Mouse (Mus musculus) intestine, embryonic 14.5 days (tissue): ENCODE data around the gene Ddx49. TPM values are rescaled to one million over a fixed set of nuclear protein-coding genes. Genes with fewer than 3 reads are reported as not detected.

Source experiments
- ATAC-seq: fragments of 200-750 bp; cut with Nextera tagmentation; replicated peaks from 2 replicates; pipeline ENCODE4 v1.8.0; 2017; ENCODE audit warnings: low read depth, moderate number of reproducible peaks, moderate TSS enrichment, moderate library complexity; ENCODE audit not compliant: low FRiP score, low TSS enrichment
- DNase-seq: peaks from one replicate; pipeline ENCODE4 v3.0.0-alpha.2; 2018; ENCODE audit warnings: low spot score
- H3K27ac ChIP-seq: fragments of 300-500 bp; sonication (generic); 2 replicates; pipeline ENCODE4 v1.5.1; 2014; ENCODE audit warnings: low read depth, mild to moderate bottlenecking, control low read depth
- H3K27me3 ChIP-seq: fragments of 300-500 bp; sonication (generic); replicated peaks from 2 replicates; pipeline ENCODE4 v1.6.1; 2014; ENCODE audit warnings: low read length, control low read depth; ENCODE audit not compliant: control insufficient read depth, insufficient read depth
- H3K36me3 ChIP-seq: fragments of 300-500 bp; sonication (generic); 2 replicates; pipeline ENCODE4 v1.6.1; 2014; ENCODE audit warnings: low read length, control low read depth; ENCODE audit not compliant: control insufficient read depth, insufficient read depth
- H3K4me1 ChIP-seq: fragments of 300-500 bp; sonication (generic); replicated peaks from 2 replicates; pipeline ENCODE4 v1.6.1; 2014; ENCODE audit warnings: low read length, control low read depth, mixed read lengths; ENCODE audit not compliant: control insufficient read depth, insufficient read depth
- H3K4me2 ChIP-seq: fragments of 300-500 bp; sonication (generic); 2 replicates; pipeline ENCODE4 v1.6.1; 2014; ENCODE audit warnings: low read length
- H3K4me3 ChIP-seq: fragments of 300-500 bp; sonication (generic); 2 replicates; pipeline ENCODE4 v1.5.1; 2014; ENCODE audit warnings: low read depth, low read length, control low read depth, mixed read lengths
- H3K9ac ChIP-seq: fragments of 300-500 bp; sonication (generic); 2 replicates; pipeline ENCODE4 v1.6.1; 2014; ENCODE audit warnings: mild to moderate bottlenecking, low read length
- H3K9me3 ChIP-seq: fragments of 300-500 bp; sonication (generic); 2 replicates; pipeline ENCODE4 v1.6.1; 2016; ENCODE audit warnings: low read length, control low read depth; ENCODE audit not compliant: control insufficient read depth
- WGBS: fragments of 180-500 bp; shearing (Covaris S2); extraction: QIAGEN DNeasy Blood & Tissue Kit; methylation state at CpG from one replicate; pipeline ENCODE4 v1.1.7; 2014; 5-methylcytosine and 5-hydroxymethylcytosine counted together
- polyA plus RNA-seq: library from polyadenylated mRNA; unstranded; fragments of >200 nt; fragmentation: Nextera tagmentation; extraction: Ambion mirVana; gene quantifications from 2 replicates; pipeline ENCODE4 v1.2.1, GENCODE M21; 2014

Gene Ddx49
- polyA plus RNA-seq, 1 experiment from 2014 or later: 47.5 TPM

GRCm38 (mm10) chr8:70267674-70268073 lies 34.6 kb downstream of the Ddx49 start:
- H3K36me3 ChIP-seq: peaks cover 25% of the 10 kb centered on the region
- no peaks in the 10 kb centered on the region for H3K4me1 ChIP-seq
- ATAC-seq (no peak), DNase-seq (no peak)
- H3K4me3 ChIP-seq: no peak overlapping the region
- no peak overlapping the region for H3K4me2 ChIP-seq
- 77% methylated on average over 3 of the region's 3 CpGs for WGBS
- H3K9me3 ChIP-seq: no peaks in the 10 kb centered on the region
- H3K27ac ChIP-seq: no peak overlapping the region
- no peak overlapping the region for H3K9ac ChIP-seq
- no peaks in the 10 kb centered on the region for H3K27me3 ChIP-seq

- Histone ChIP-seq H3K9me3 (no peaks in the 10 kb centered on the region), H3K4me2 (no peak overlapping the region), H3K27me3 (no peaks in the 10 kb centered on the region), H3K4me1 (no peaks in the 10 kb centered on the region), H3K27ac (no peak overlapping the region), H3K4me3 (no peak overlapping the region), H3K36me3 (peaks cover 100% of the 10 kb centered on the region), H3K9ac (no peak overlapping the region)
- DNase-seq: no peak
- ATAC-seq: no peak
- WGBS: 79% methylated on average over 2 of the region's 2 CpGs
Measured at GRCm38 (mm10) chr8:70259043-70259442, 43.2 kb downstream of the Ddx49 start.

- H3K4me1 ChIP-seq: no peaks in the 10 kb centered on the region
- no peak overlapping the region for H3K9ac ChIP-seq
- no peak for ATAC-seq
- no peak overlapping the region for H3K4me2 ChIP-seq
- no peaks in the 10 kb centered on the region for H3K27me3 ChIP-seq
- H3K4me3 ChIP-seq: no peak overlapping the region
- H3K36me3 ChIP-seq: peaks cover 100% of the 10 kb centered on the region
- no peak overlapping the region for H3K27ac ChIP-seq
- no peaks in the 10 kb centered on the region for H3K9me3 ChIP-seq
- DNase-seq: no peak
- WGBS: 91% methylated on average over 5 of the region's 5 CpGs
Measured at GRCm38 (mm10) chr8:70258600-70258999, 43.7 kb downstream of the Ddx49 start.

- no peak overlapping the region for H3K4me3 ChIP-seq
- H3K27me3 ChIP-seq: no peaks in the 10 kb centered on the region
- no peak overlapping the region for H3K4me2 ChIP-seq
- H3K36me3 ChIP-seq: peaks cover 100% of the 10 kb centered on the region
- WGBS: 77% methylated on average over 3 of the region's 3 CpGs
- DNase-seq: no peak
- H3K9ac ChIP-seq: no peak overlapping the region
- H3K27ac ChIP-seq: no peak overlapping the region
- no peaks in the 10 kb centered on the region for H3K4me1 ChIP-seq
- H3K9me3 ChIP-seq: no peaks in the 10 kb centered on the region
- no peak for ATAC-seq
Measured at GRCm38 (mm10) chr8:70257456-70257855, 44.8 kb downstream of the Ddx49 start.

GRCm38 (mm10) chr8:70254628-70255027 lies 47.7 kb downstream of the Ddx49 start:
- H3K4me3 ChIP-seq: no peak overlapping the region
- no peak for DNase-seq
- H3K27me3 ChIP-seq: no peaks in the 10 kb centered on the region
- WGBS: 68% methylated on average over 1 of the region's 1 CpGs
- H3K9ac ChIP-seq: no peak overlapping the region
- H3K36me3 ChIP-seq: peaks cover 100% of the 10 kb centered on the region
- no peaks in the 10 kb centered on the region for H3K4me1 ChIP-seq
- no peaks in the 10 kb centered on the region for H3K9me3 ChIP-seq
- H3K4me2 ChIP-seq: no peak overlapping the region
- no peak for ATAC-seq
- no peak overlapping the region for H3K27ac ChIP-seq

- WGBS: 91% methylated on average over 3 of the region's 3 CpGs
- ATAC-seq (no peak), DNase-seq (no peak)
- no peak overlapping the region for H3K27ac ChIP-seq
- no peak overlapping the region for H3K4me2 ChIP-seq
- H3K4me1 ChIP-seq: no peaks in the 10 kb centered on the region
- no peaks in the 10 kb centered on the region for H3K9me3 ChIP-seq
- H3K9ac ChIP-seq: no peak overlapping the region
- no peaks in the 10 kb centered on the region for H3K27me3 ChIP-seq
- no peak overlapping the region for H3K4me3 ChIP-seq
- peaks cover 90% of the 10 kb centered on the region for H3K36me3 ChIP-seq
Measured at GRCm38 (mm10) chr8:70247841-70248240, 54.4 kb downstream of the Ddx49 start.

- Histone ChIP-seq H3K36me3 (peaks cover 90% of the 10 kb centered on the region), H3K9ac (no peak overlapping the region), H3K4me1 (no peaks in the 10 kb centered on the region), H3K4me3 (no peak overlapping the region), H3K9me3 (no peaks in the 10 kb centered on the region), H3K27ac (no peak overlapping the region), H3K4me2 (no peak overlapping the region), H3K27me3 (no peaks in the 10 kb centered on the region)
- 88% methylated on average over 6 of the region's 6 CpGs for WGBS
- DNase-seq (no peak), ATAC-seq (no peak)
Measured at GRCm38 (mm10) chr8:70246622-70247021, 55.7 kb downstream of the Ddx49 start.

Other genes with a start within 250 kb of the Ddx49 start
- gene Tm6sf2, start 229.6 kb downstream of the Ddx49 start, polyA plus RNA-seq: 1.9 and 3.0 TPM in 2 replicates
- gene Hapln4, start 219.0 kb downstream of the Ddx49 start, polyA plus RNA-seq: not detected in 2 replicates
- 1.9 TPM in 2 replicates for gene Ncan, start 181.6 kb downstream of the Ddx49 start, polyA plus RNA-seq
- 29.5 and 29.9 TPM in 2 replicates for gene Nr2c2ap, start 171.2 kb downstream of the Ddx49 start, polyA plus RNA-seq
- gene Rfxank, start 163.3 kb downstream of the Ddx49 start, polyA plus RNA-seq: 11.6 and 15.1 TPM in 2 replicates
- 49.2 and 50.8 TPM in 2 replicates for gene Borcs8, start 163.0 kb downstream of the Ddx49 start, polyA plus RNA-seq
- 0.13 and 0.43 TPM in 2 replicates for gene Mef2b, start 162.8 kb downstream of the Ddx49 start, polyA plus RNA-seq
- gene Tmem161a, start 130.1 kb downstream of the Ddx49 start, polyA plus RNA-seq: 44.1 and 50.8 TPM in 2 replicates
- 3.9 and 4.0 TPM in 2 replicates for gene Slc25a42, start 90.2 kb downstream of the Ddx49 start, polyA plus RNA-seq
- 28.1 and 31.7 TPM in 2 replicates for gene Sugp2, start 68.3 kb downstream of the Ddx49 start, polyA plus RNA-seq
- 24.4 and 25.8 TPM in 2 replicates for gene Armc6, start 68.0 kb downstream of the Ddx49 start, polyA plus RNA-seq
- gene Homer3, start 19.7 kb downstream of the Ddx49 start, polyA plus RNA-seq: 33.5 and 34.7 TPM in 2 replicates
- gene Cope, start within 50 bp of the Ddx49 start, polyA plus RNA-seq: 331 and 336 TPM in 2 replicates
- 4.3 and 4.6 TPM in 2 replicates for gene Cers1, start 13.3 kb upstream of the Ddx49 start, polyA plus RNA-seq
- 1.8 and 2.1 TPM in 2 replicates for gene Gdf1, start 27.3 kb upstream of the Ddx49 start, polyA plus RNA-seq
- gene Upf1, start 50.8 kb upstream of the Ddx49 start, polyA plus RNA-seq: 16.6 and 19.4 TPM in 2 replicates
- gene Comp, start 71.1 kb upstream of the Ddx49 start, polyA plus RNA-seq: 0.44 and 0.77 TPM in 2 replicates
- gene Crtc1, start 137.1 kb upstream of the Ddx49 start, polyA plus RNA-seq: 18.0 and 23.4 TPM in 2 replicates
- gene Klhl26, start 174.5 kb upstream of the Ddx49 start, polyA plus RNA-seq: 19.5 and 21.2 TPM in 2 replicates
- 3.7 and 5.1 TPM in 2 replicates for gene Tmem59l, start 184.9 kb upstream of the Ddx49 start, polyA plus RNA-seq
- gene Crlf1, start 190.7 kb upstream of the Ddx49 start, polyA plus RNA-seq: 1.4 and 1.9 TPM in 2 replicates
- 130 and 136 TPM in 2 replicates for gene Rex1bd, start 204.3 kb upstream of the Ddx49 start, polyA plus RNA-seq
- gene Uba52, start 208.3 kb upstream of the Ddx49 start, polyA plus RNA-seq: 1,195 and 1,247 TPM in 2 replicates
- gene Fkbp8, start 225.2 kb upstream of the Ddx49 start, polyA plus RNA-seq: 271 and 278 TPM in 2 replicates
- gene Kxd1, start 225.5 kb upstream of the Ddx49 start, polyA plus RNA-seq: 71.1 and 77.6 TPM in 2 replicates
- 16.6 and 18.5 TPM in 2 replicates for gene Ell, start 237.0 kb upstream of the Ddx49 start, polyA plus RNA-seq